Mouse (Mus musculus): Measurements from ENCODE around the gene Mrpl16.

- TF ChIP-seq CTCF (IDR thresholded peaks at IDR 0.05; ENCODE audit: control insufficient read depth, insufficient read depth, insufficient replicate concordance, low read depth, low read length) (no peak), POLR2A (IDR thresholded peaks at IDR 0.05; ENCODE audit: control insufficient read depth, low read depth, low read length) (no peak)
Measured at GRCm38 (mm10) chr19:11788876-11789275, 18.7 kb downstream of the Mrpl16 start.
